23 mouse cellular contexts compared by ENCODE assay signal in the genomic region with DNA sequence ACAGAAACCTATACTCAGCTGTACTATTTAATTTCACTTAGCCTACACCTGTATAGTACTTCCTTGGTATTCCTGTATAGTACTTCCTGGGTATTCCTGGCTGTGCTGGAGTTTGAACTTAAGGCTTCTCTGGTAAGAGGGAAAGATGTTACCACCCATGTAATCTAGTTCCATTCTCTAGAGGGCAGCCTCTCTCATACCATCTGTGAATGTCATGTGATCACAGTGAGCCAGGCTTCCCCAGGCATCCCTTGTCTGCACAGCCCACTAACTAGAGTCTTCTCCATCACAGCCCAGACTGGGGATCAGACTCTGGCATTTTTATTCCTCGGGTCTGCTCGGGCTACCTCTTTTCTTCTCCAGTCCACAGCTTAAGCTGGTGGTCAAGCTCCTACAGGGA.
DNase-seq lines count a peak whose midpoint lies in the region; ATAC-seq and TF ChIP-seq lines count a peak whose summit lies in the region.
"Had no signal": no experiment of that assay in that cellular context is flagged by ENCODE, and none has a peak within 500 bp of the region (broad histone marks: within the 10 kb centered on the region; RNA-seq: fewer than 3 reads in every experiment).

No protein-coding gene starts in this region.

- no peaks in the 10 kb centered on the region for H3K27me3 ChIP-seq in ES-Bruce4 (ENCODE audit: control insufficient read depth, insufficient read depth, low read length, poor library complexity, severe bottlenecking)
- no peaks in the 10 kb centered on the region for H3K27me3 ChIP-seq in stomach, postnatal 0 days (ENCODE audit: control insufficient read depth, insufficient read depth, low read length)
- H3K27me3 ChIP-seq: forebrain, embryonic 13.5 days; intestine, embryonic 15.5 days; stomach, embryonic 15.5 days had no signal

- no peak for ATAC-seq in stomach, postnatal 0 days (ENCODE audit: low FRiP score, low TSS enrichment)
- ATAC-seq: CD4-positive, CD25-positive, alpha-beta regulatory T cell, adult 4 months; forebrain, embryonic 13.5 days; intestine, embryonic 15.5 days had no signal

- no peaks in the 10 kb centered on the region for H3K9me3 ChIP-seq in ES-Bruce4 (replicated peaks; ENCODE audit: control insufficient read depth, insufficient read depth, low read length, poor library complexity, severe bottlenecking)
- H3K9me3 ChIP-seq in stomach, postnatal 0 days (ENCODE audit: control insufficient read depth, low read length), result no peaks in the 10 kb centered on the region
- H3K9me3 ChIP-seq: forebrain, embryonic 13.5 days; intestine, embryonic 15.5 days; megakaryocyte, embryonic 14.5 days; stomach, embryonic 15.5 days had no signal

- peak; percentile 45 for TF ChIP-seq CTCF in layer of hippocampus, adult 2 months (conservative IDR thresholded peaks at IDR 0.05)
- TF ChIP-seq CTCF in ES-Bruce4 (IDR thresholded peaks at IDR 0.05; ENCODE audit: low read depth, low read length), result peak; percentile 7
- peak; percentile 38; the same call in 1 of the 2 replicates for TF ChIP-seq CTCF in stomach, postnatal 0 days (IDR thresholded peaks at IDR 0.05; ENCODE audit: low read depth)

- TF ChIP-seq POLR2A in ES-Bruce4 (IDR thresholded peaks at IDR 0.05; ENCODE audit: insufficient read depth, low read length), result no peak

- no peak overlapping the region for H3K4me2 ChIP-seq in stomach, postnatal 0 days (replicated peaks; ENCODE audit: low read depth)
- H3K4me2 ChIP-seq: forebrain, embryonic 13.5 days; hindbrain, embryonic 14.5 days; intestine, embryonic 15.5 days; stomach, embryonic 15.5 days had no signal

- no peak for TF ChIP-seq EP300 in ES-Bruce4 (IDR thresholded peaks at IDR 0.05; ENCODE audit: insufficient read depth, low read depth, low read length)
- TF ChIP-seq EP300 in stomach, postnatal 0 days (optimal IDR thresholded peaks at IDR 0.05), result no peak

- no peak overlapping the region for H3K4me3 ChIP-seq in layer of hippocampus, adult 2 months
- H3K4me3 ChIP-seq in ES-Bruce4 (ENCODE audit: low read depth, low read length), result no peak overlapping the region
- no peak overlapping the region for H3K4me3 ChIP-seq in stomach, postnatal 0 days (ENCODE audit: low read depth, low read length)
- H3K4me3 ChIP-seq: forebrain, embryonic 13.5 days; intestine, embryonic 15.5 days; megakaryocyte, embryonic 14.5 days; stomach, embryonic 15.5 days had no signal

- H3K4me1 ChIP-seq in ES-Bruce4 (ENCODE audit: control insufficient read depth, insufficient read depth, low read length), result peaks cover 2% of the 10 kb centered on the region
- H3K4me1 ChIP-seq in stomach, postnatal 0 days (replicated peaks; ENCODE audit: control insufficient read depth, insufficient read depth), result no peaks in the 10 kb centered on the region
- H3K4me1 ChIP-seq: forebrain, embryonic 13.5 days; intestine, embryonic 15.5 days; stomach, embryonic 15.5 days had no signal

- DNase-seq in layer of hippocampus, adult 2 months (ENCODE audit: low spot score in 2 of 2), result no peak
- no peak for DNase-seq in layer of hippocampus, adult 9-11 months
- DNase-seq in ZHBTc4 (ENCODE audit: low read depth, low spot score), result peak; percentile 60
- no peak for DNase-seq in stomach, postnatal 0 days (ENCODE audit: low spot score)
- DNase-seq in layer of hippocampus, adult 8-10 months (ENCODE audit: low spot score in 2 of 2), result no peak
- DNase-seq in ovary, postnatal 10 days (ENCODE audit: low spot score), result no peak
- DNase-seq: adrenal gland, postnatal 36 days; cerebellum, adult 18-20 months; cerebellum, postnatal 25 days; gastrocnemius, postnatal 10 days; heart, adult 18-20 months; heart, postnatal 36 days; kidney, postnatal 14 days; lung, postnatal 10 days; midbrain, embryonic 14.5 days; retina, postnatal 1 day had no signal

- peaks cover 22% of the 10 kb centered on the region for H3K36me3 ChIP-seq in ES-Bruce4 (ENCODE audit: control insufficient read depth, insufficient read depth, low read length, poor library complexity, severe bottlenecking)
- no peaks in the 10 kb centered on the region for H3K36me3 ChIP-seq in stomach, postnatal 0 days (ENCODE audit: control insufficient read depth, insufficient read depth, low read length)
- H3K36me3 ChIP-seq: intestine, embryonic 15.5 days; stomach, embryonic 15.5 days had no signal

- no peak overlapping the region for H3K27ac ChIP-seq in layer of hippocampus, adult 2 months
- H3K27ac ChIP-seq in ES-Bruce4 (ENCODE audit: insufficient read depth, low read length), result no peak overlapping the region
- no peak overlapping the region for H3K27ac ChIP-seq in stomach, postnatal 0 days (replicated peaks)
- H3K27ac ChIP-seq: forebrain, embryonic 13.5 days; hindbrain, embryonic 14.5 days; intestine, embryonic 15.5 days; stomach, embryonic 15.5 days had no signal

- H3K9ac ChIP-seq in ES-Bruce4 (ENCODE audit: low read depth, poor library complexity, severe bottlenecking), result no peak overlapping the region
- H3K9ac ChIP-seq in stomach, postnatal 0 days (ENCODE audit: low read length), result no peak overlapping the region
- H3K9ac ChIP-seq: forebrain, embryonic 13.5 days; hindbrain, embryonic 14.5 days; intestine, embryonic 15.5 days; stomach, embryonic 15.5 days had no signal

- 77% methylated on average over 2 of the region's 2 CpGs for WGBS in stomach, postnatal 0 days
